In the genomic region with DNA sequence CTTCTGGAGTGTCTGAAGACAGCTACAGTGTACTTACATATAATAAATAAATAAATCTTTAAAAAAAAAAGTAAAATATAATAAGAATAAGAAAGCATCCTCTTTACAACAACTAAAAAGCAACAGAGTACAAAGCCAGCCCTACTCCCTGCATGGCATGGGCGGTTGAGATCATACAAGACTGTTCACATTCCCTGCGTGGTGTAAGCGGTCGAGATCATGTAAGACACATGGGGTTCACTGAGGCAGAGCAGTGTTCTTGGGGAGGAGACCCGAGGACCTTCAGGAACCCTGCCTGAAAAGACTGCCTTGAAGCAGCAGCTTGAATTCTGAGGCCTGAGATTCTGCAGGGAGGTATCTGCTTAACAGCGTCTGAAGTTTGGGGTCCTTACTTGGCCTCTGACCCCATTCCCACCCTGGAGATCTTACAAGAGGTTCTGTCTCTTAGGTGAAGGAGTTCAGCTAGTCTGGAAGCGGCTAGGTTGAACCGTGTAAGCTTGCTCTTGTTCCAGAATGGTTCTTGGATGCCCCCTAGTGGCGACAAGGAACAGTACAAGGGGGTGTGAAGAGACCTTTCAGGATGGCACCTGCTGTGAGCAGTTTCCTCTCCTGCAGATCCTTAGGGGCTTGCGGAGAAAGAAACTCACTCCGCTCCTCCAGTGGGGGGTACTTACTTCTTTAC, we compare ENCODE assay signal across 8 mouse cellular contexts. TPM values are rescaled to one million over a fixed set of nuclear protein-coding genes. Genes with fewer than 3 reads are reported as not detected.
DNase-seq lines count a peak whose midpoint lies in the region; ATAC-seq lines count a peak whose summit lies in the region.

No protein-coding gene starts in this region.

- no peaks in the 10 kb centered on the region for H3K9me3 ChIP-seq in midbrain, embryonic 10.5 days (replicated peaks)

- H3K27me3 ChIP-seq in midbrain, embryonic 10.5 days (ENCODE audit: low read depth, poor library complexity, severe bottlenecking), result no peaks in the 10 kb centered on the region

- H3K27ac ChIP-seq in midbrain, embryonic 10.5 days (replicated peaks), result peak overlapping the region; percentile 23; the same call in 1 of the 2 replicates

- peak; percentile 69 to 83 for DNase-seq in layer of hippocampus, adult 18-20 months (ENCODE audit: low spot score in 2 of 2)
- no peak for DNase-seq in layer of hippocampus, adult 9-10 months (ENCODE audit: low spot score)
- DNase-seq in gastrocnemius, postnatal 14 days, result peak; percentile 71
- peak; percentile 92 for DNase-seq in induced T-regulatory cell, adult 2 months (ENCODE audit: low read depth)
- peak; percentile 77 to 78 for DNase-seq in left cerebral cortex, postnatal 36 days (ENCODE audit: low spot score in 2 of 2)
- peak; percentile 80 for DNase-seq in midbrain, embryonic 10.5 days (ENCODE audit: low spot score)
- DNase-seq in skeletal muscle tissue, adult 2 months (ENCODE audit: low read depth, low spot score), result peak; percentile 89

- H3K36me3 ChIP-seq in midbrain, embryonic 10.5 days, result no peaks in the 10 kb centered on the region

- intact Hi-C loops in gastrocnemius, postnatal 14 days (cut with DNase I; ENCODE audit: low total_unique reads), result loop anchor here (5.0 kb wide), 1 partner anchor 79 kb away; a partner anchor contains a TSS
- intact Hi-C loops in left cerebral cortex, postnatal 36 days (cut with DNase I), result loop anchor here (5.0 to 10.0 kb wide), 3 partner anchors 176 to 334 kb away; a partner anchor contains a TSS

- peak; percentile 92 for ATAC-seq in common myeloid progenitor, adult 5-6 weeks (replicated peaks; ENCODE audit: low read depth, poor library complexity, severe bottlenecking)

- WGBS in midbrain, embryonic 10.5 days, result 35% methylated on average over 11 of the region's 11 CpGs

- 0 out of 2 replicates have a peak overlapping the region, but pooled peaks have one; percentile 2 for H3K4me3 ChIP-seq in midbrain, embryonic 10.5 days

- H3K4me1 ChIP-seq in midbrain, embryonic 10.5 days, result peaks cover 22% of the 10 kb centered on the region

RNA-seq across cellular contexts. Expression of a gene that starts 6.1 kb away (rescaled TPM):
- 100 to 1,000 TPM; 772 to 807 TPM for total RNA-seq in layer of hippocampus, adult 18-20 months (2021)
- total RNA-seq in common myeloid progenitor, adult 5-6 weeks (2017), result 3,441 and 4,282 TPM in 2 replicates
- total RNA-seq in gastrocnemius, postnatal 14 days (2021), result 100 to 1,000 TPM; 456 to 506 TPM
- 100 to 1,000 TPM; 622 to 695 TPM for total RNA-seq in left cerebral cortex, postnatal 36 days (2021)
- polyA plus RNA-seq in midbrain, embryonic 10.5 days (2016; fragmentation: Nextera tagmentation; extraction: Ambion mirVana), result 409 and 515 TPM in 2 replicates

RNA-seq across cellular contexts. Expression of a gene that starts 22.2 kb away (rescaled TPM):
- total RNA-seq in layer of hippocampus, adult 18-20 months (2021), result 10 to 100 TPM; 31.6 to 35.5 TPM
- total RNA-seq in common myeloid progenitor, adult 5-6 weeks (2017), result 9.2 and 11.8 TPM in 2 replicates
- total RNA-seq in gastrocnemius, postnatal 14 days (2021), result 1 to 10 TPM; 6.8 to 9.2 TPM
- total RNA-seq in left cerebral cortex, postnatal 36 days (2021), result 10 to 100 TPM; 26.5 to 31.7 TPM
- polyA plus RNA-seq in midbrain, embryonic 10.5 days (2016; fragmentation: Nextera tagmentation; extraction: Ambion mirVana), result 12.1 and 14.0 TPM in 2 replicates

RNA-seq across cellular contexts. Expression of a gene that starts 25.4 kb away (rescaled TPM):
- 1 to 10 TPM; 6.6 to 7.2 TPM for total RNA-seq in layer of hippocampus, adult 18-20 months (2021)
- total RNA-seq in common myeloid progenitor, adult 5-6 weeks (2017), result 0.05 and 0.10 TPM in 2 replicates
- total RNA-seq in gastrocnemius, postnatal 14 days (2021), result 10 to 100 TPM; 17.9 to 18.0 TPM
- total RNA-seq in left cerebral cortex, postnatal 36 days (2021), result 1 to 10 TPM; 6.3 to 7.2 TPM
- 5.3 and 6.4 TPM in 2 replicates for polyA plus RNA-seq in midbrain, embryonic 10.5 days (2016; fragmentation: Nextera tagmentation; extraction: Ambion mirVana)

RNA-seq across cellular contexts. Expression of a gene that starts 38.6 kb away (rescaled TPM):
- not detected for total RNA-seq in layer of hippocampus, adult 18-20 months (2021)
- total RNA-seq in common myeloid progenitor, adult 5-6 weeks (2017), result not detected in 2 replicates
- not detected for total RNA-seq in gastrocnemius, postnatal 14 days (2021)
- total RNA-seq in left cerebral cortex, postnatal 36 days (2021), result not detected
- polyA plus RNA-seq in midbrain, embryonic 10.5 days (2016; fragmentation: Nextera tagmentation; extraction: Ambion mirVana), result 0.11 TPM in 1 of 2 replicates, not detected in the other
